Mouse (Mus musculus) erythroblast, embryonic 14.5 days (primary cell): ENCODE measurements around the gene Gtf2a1l.

Experiments
- GATA1 ChIP-seq: IDR thresholded peaks from 2 replicates; pipeline ENCODE4 v1.6.1; 2012; ENCODE audit warnings: low read length, inconsistent platforms, mixed read lengths
- TAL1 ChIP-seq: IDR thresholded peaks from 3 replicates; pipeline ENCODE4 v1.6.1; 2012; ENCODE audit warnings: low read length, inconsistent platforms, mixed read lengths

DNA sequence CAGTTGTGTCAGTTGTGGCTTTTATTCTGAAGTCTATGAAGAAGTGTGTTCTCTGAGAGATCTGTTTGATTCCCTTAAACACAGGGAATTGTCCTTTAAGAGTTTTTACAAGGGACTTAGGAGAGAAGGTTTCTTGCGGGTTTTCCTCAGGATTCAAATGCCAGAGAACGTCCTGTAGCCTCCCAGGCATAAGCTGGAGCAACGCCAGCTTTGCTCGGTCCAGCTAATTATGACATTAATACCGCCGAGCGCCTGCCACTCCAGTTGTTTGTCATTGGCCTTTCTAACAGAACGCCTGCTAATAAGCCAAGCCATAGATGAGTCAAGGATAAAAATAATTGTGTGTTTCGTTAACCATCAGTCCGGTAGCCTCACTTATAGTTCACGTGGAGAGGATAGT is 19.8 kb downstream of the Gtf2a1l start:
- TF ChIP-seq TAL1 (no peak), GATA1 (no peak)
